Mouse (Mus musculus): ENCODE data around the gene Lhpp. TPM values are rescaled to one million over a fixed set of nuclear protein-coding genes. Genes with fewer than 3 reads are reported as not detected.

Lhpp gene
- polyA plus RNA-seq, 1 experiment: 4.7 TPM

GRCm38 (mm10) chr7:132597251-132598041, 13.0 kb upstream of the Lhpp start:
- H3K4me3 ChIP-seq: no peak overlapping the region
- H3ac ChIP-seq (ENCODE audit: control insufficient read depth, insufficient read length): no peak overlapping the region
- no peaks in the 10 kb centered on the region for H3K36me3 ChIP-seq (ENCODE audit: control insufficient read depth, insufficient read depth)
- no peak for TF ChIP-seq TCF12 (IDR thresholded peaks at IDR 0.05; ENCODE audit: insufficient read depth, poor library complexity, severe bottlenecking)
- no peak for TF ChIP-seq MAX (IDR thresholded peaks at IDR 0.05; ENCODE audit: low read depth)
- TF ChIP-seq CEBPB (IDR thresholded peaks at IDR 0.05; ENCODE audit: insufficient read depth, poor library complexity, severe bottlenecking): no peak
- no peak for TF ChIP-seq TCF3 (IDR thresholded peaks at IDR 0.05; ENCODE audit: insufficient read length, low read depth)
- no peak for TF ChIP-seq REST (IDR thresholded peaks at IDR 0.05; ENCODE audit: insufficient read depth, insufficient read length)
- TF ChIP-seq SRF (IDR thresholded peaks at IDR 0.05; ENCODE audit: control insufficient read depth, insufficient read length, low read depth): no peak
- TF ChIP-seq USF1 (IDR thresholded peaks at IDR 0.05; ENCODE audit: low read depth): no peak
- no peak for TF ChIP-seq E2F4 (IDR thresholded peaks at IDR 0.05; ENCODE audit: insufficient read depth)
- no peak for TF ChIP-seq POLR2A (IDR thresholded peaks at IDR 0.05; ENCODE audit: insufficient read length, low read depth)
- no peak for TF ChIP-seq MYOG (IDR thresholded peaks at IDR 0.05; ENCODE audit: control insufficient read depth in 1 of 3, insufficient read depth in 1 of 3, insufficient read length in 2 of 3, low read depth in 2 of 3)
- TF ChIP-seq MYOD1 (IDR thresholded peaks at IDR 0.05; ENCODE audit: control insufficient read depth in 1 of 3, insufficient read length in 2 of 3, low read depth in 2 of 3): no peak
- TF ChIP-seq POLR2AphosphoS2 (IDR thresholded peaks at IDR 0.05; ENCODE audit: insufficient read length, low read depth): no peak
- H3K27me3 ChIP-seq (ENCODE audit: control insufficient read depth, insufficient read depth, insufficient read length): peaks cover 63% of the 10 kb centered on the region
- no peaks in the 10 kb centered on the region for H3K79me2 ChIP-seq (ENCODE audit: control insufficient read depth, insufficient read depth)
- H3K4me2 ChIP-seq (ENCODE audit: low read depth): no peak overlapping the region

GRCm38 (mm10) chr7:132599071-132599975, 11.1 kb upstream of the Lhpp start, which contains the start of gene Nkx1-2:
Gene Nkx1-2 (minus strand): TSS chr7:132599637.
- Histone ChIP-seq H3K4me3 (no peak within 1 kb of the TSS), H3ac (ENCODE audit: control insufficient read depth, insufficient read length) (no peak within 1 kb of the TSS)
- TF ChIP-seq USF1 (IDR thresholded peaks at IDR 0.05; ENCODE audit: low read depth): no peak
- TF ChIP-seq POLR2AphosphoS2 (IDR thresholded peaks at IDR 0.05; ENCODE audit: insufficient read length, low read depth): no peak
- TF ChIP-seq POLR2A (IDR thresholded peaks at IDR 0.05; ENCODE audit: insufficient read length, low read depth): no peak
- TF ChIP-seq E2F4 (IDR thresholded peaks at IDR 0.05; ENCODE audit: insufficient read depth): no peak
- no peak for TF ChIP-seq SRF (IDR thresholded peaks at IDR 0.05; ENCODE audit: control insufficient read depth, insufficient read length, low read depth)
- no peak for TF ChIP-seq MYOD1 (IDR thresholded peaks at IDR 0.05; ENCODE audit: control insufficient read depth in 1 of 3, insufficient read length in 2 of 3, low read depth in 2 of 3)
- TF ChIP-seq TCF12 (IDR thresholded peaks at IDR 0.05; ENCODE audit: insufficient read depth, poor library complexity, severe bottlenecking): no peak
- no peak for TF ChIP-seq CEBPB (IDR thresholded peaks at IDR 0.05; ENCODE audit: insufficient read depth, poor library complexity, severe bottlenecking)
- no peak for TF ChIP-seq MAX (IDR thresholded peaks at IDR 0.05; ENCODE audit: low read depth)
- no peak for TF ChIP-seq TCF3 (IDR thresholded peaks at IDR 0.05; ENCODE audit: insufficient read length, low read depth)
- TF ChIP-seq MYOG (IDR thresholded peaks at IDR 0.05; ENCODE audit: control insufficient read depth in 1 of 3, insufficient read depth in 1 of 3, insufficient read length in 2 of 3, low read depth in 2 of 3): no peak
- TF ChIP-seq REST (IDR thresholded peaks at IDR 0.05; ENCODE audit: insufficient read depth, insufficient read length): no peak

GRCm38 (mm10) chr7:132600026-132600425, 10.4 kb upstream of the Lhpp start:
- Histone ChIP-seq H3K36me3 (ENCODE audit: control insufficient read depth, insufficient read depth) (no peaks in the 10 kb centered on the region), H3K4me3 (no peak overlapping the region), H3K27me3 (ENCODE audit: control insufficient read depth, insufficient read depth, insufficient read length) (peaks cover 75% of the 10 kb centered on the region), H3K4me2 (ENCODE audit: low read depth) (no peak overlapping the region), H3ac (ENCODE audit: control insufficient read depth, insufficient read length) (no peak overlapping the region), H3K79me2 (ENCODE audit: control insufficient read depth, insufficient read depth) (no peaks in the 10 kb centered on the region)
- no peak for TF ChIP-seq SRF (IDR thresholded peaks at IDR 0.05; ENCODE audit: control insufficient read depth, insufficient read length, low read depth)
- no peak for TF ChIP-seq POLR2A (IDR thresholded peaks at IDR 0.05; ENCODE audit: insufficient read length, low read depth)
- TF ChIP-seq CEBPB (IDR thresholded peaks at IDR 0.05; ENCODE audit: insufficient read depth, poor library complexity, severe bottlenecking): no peak
- TF ChIP-seq TCF3 (IDR thresholded peaks at IDR 0.05; ENCODE audit: insufficient read length, low read depth): no peak

More at GRCm38 (mm10) chr7:132599071-132599975, 11.1 kb upstream of the Lhpp start, which contains the start of gene Nkx1-2:
- Histone ChIP-seq H3K4me2 (ENCODE audit: low read depth) (no peak within 1 kb of the TSS), H3K36me3 (ENCODE audit: control insufficient read depth, insufficient read depth) (no peaks in the 10 kb centered on the region), H3K27me3 (ENCODE audit: control insufficient read depth, insufficient read depth, insufficient read length) (peaks cover 73% of the 10 kb centered on the region), H3K79me2 (ENCODE audit: control insufficient read depth, insufficient read depth) (no peaks in the 10 kb centered on the region)

- Histone ChIP-seq H3K4me2 (ENCODE audit: low read depth) (no peak overlapping the region), H3K4me3 (no peak overlapping the region), H3K79me2 (ENCODE audit: control insufficient read depth, insufficient read depth) (no peaks in the 10 kb centered on the region), H3K27me3 (ENCODE audit: control insufficient read depth, insufficient read depth, insufficient read length) (peaks cover 72% of the 10 kb centered on the region), H3K36me3 (ENCODE audit: control insufficient read depth, insufficient read depth) (no peaks in the 10 kb centered on the region), H3ac (ENCODE audit: control insufficient read depth, insufficient read length) (no peak overlapping the region)
- no peak for TF ChIP-seq TCF3 (IDR thresholded peaks at IDR 0.05; ENCODE audit: insufficient read length, low read depth)
- TF ChIP-seq SRF (IDR thresholded peaks at IDR 0.05; ENCODE audit: control insufficient read depth, insufficient read length, low read depth): no peak
- no peak for TF ChIP-seq REST (IDR thresholded peaks at IDR 0.05; ENCODE audit: insufficient read depth, insufficient read length)
- TF ChIP-seq CEBPB (IDR thresholded peaks at IDR 0.05; ENCODE audit: insufficient read depth, poor library complexity, severe bottlenecking): no peak
- TF ChIP-seq MAX (IDR thresholded peaks at IDR 0.05; ENCODE audit: low read depth): no peak
- no peak for TF ChIP-seq MYOD1 (IDR thresholded peaks at IDR 0.05; ENCODE audit: control insufficient read depth in 1 of 3, insufficient read length in 2 of 3, low read depth in 2 of 3)
- TF ChIP-seq POLR2A (IDR thresholded peaks at IDR 0.05; ENCODE audit: insufficient read length, low read depth): no peak
- TF ChIP-seq POLR2AphosphoS2 (IDR thresholded peaks at IDR 0.05; ENCODE audit: insufficient read length, low read depth): no peak
Observed at GRCm38 (mm10) chr7:132600926-132601325, 9.5 kb upstream of the Lhpp start.

Data from myocyte (in vitro differentiated cells).